Mouse (Mus musculus) intestine, postnatal 0 days (tissue): ENCODE data around the gene Zfp512b. TPM values are rescaled to one million over a fixed set of nuclear protein-coding genes. Genes with fewer than 3 reads are reported as not detected.

Source experiments
- ATAC-seq: fragments of 200-750 bp; cut with Nextera tagmentation; 2 replicates; pipeline ENCODE4 v1.8.0; 2017; ENCODE audit warnings: mild to moderate bottlenecking, moderate TSS enrichment, moderate library complexity
- H3K27ac ChIP-seq: fragments of 300-500 bp; sonication (generic); 2 replicates; pipeline ENCODE4 v1.5.1; 2014; ENCODE audit warnings: mild to moderate bottlenecking, low read depth, low read length, moderate library complexity
- H3K27me3 ChIP-seq: fragments of 300-500 bp; sonication (generic); replicated peaks from 2 replicates; pipeline ENCODE4 v1.6.1; 2014; ENCODE audit warnings: low read length, mixed read lengths; ENCODE audit not compliant: control insufficient read depth, insufficient read depth
- H3K36me3 ChIP-seq: fragments of 300-500 bp; sonication (generic); 2 replicates; pipeline ENCODE4 v1.6.1; 2014; ENCODE audit warnings: mild to moderate bottlenecking, moderate library complexity; ENCODE audit not compliant: control insufficient read depth, insufficient read depth
- H3K4me1 ChIP-seq: fragments of 300-500 bp; sonication (generic); replicated peaks from 2 replicates; pipeline ENCODE4 v1.6.1; 2014; ENCODE audit warnings: antibody characterized with exemption, low read length, mixed read lengths; ENCODE audit not compliant: control insufficient read depth, insufficient read depth
- H3K4me2 ChIP-seq: fragments of 300-500 bp; sonication (generic); replicated peaks from 2 replicates; pipeline ENCODE4 v1.6.1; 2014; ENCODE audit warnings: low read depth, mild to moderate bottlenecking, moderate library complexity
- H3K4me3 ChIP-seq: fragments of 300-500 bp; sonication (generic); 2 replicates; pipeline ENCODE4 v1.5.1; 2014; ENCODE audit warnings: low read depth, low read length
- H3K9ac ChIP-seq: fragments of 300-500 bp; sonication (generic); 2 replicates; pipeline ENCODE4 v1.6.1; 2014; ENCODE audit warnings: mild to moderate bottlenecking, low read depth, low read length
- H3K9me3 ChIP-seq: fragments of 300-500 bp; sonication (generic); 2 replicates; pipeline ENCODE4 v1.6.1; 2016; ENCODE audit warnings: mixed run types; ENCODE audit not compliant: control insufficient read depth
- CTCF ChIP-seq: sonication (generic); IDR thresholded peaks from 2 replicates; pipeline ENCODE4 v1.5.1; 2016; ENCODE audit warnings: low read depth, mild to moderate bottlenecking, control low read depth, antibody characterized with exemption, moderate library complexity
- WGBS: fragments of 180-500 bp; shearing (Covaris S2); extraction: QIAGEN DNeasy Blood & Tissue Kit; methylation state at CpG from one replicate; pipeline ENCODE4 v1.1.7; 2014; 5-methylcytosine and 5-hydroxymethylcytosine counted together
- polyA plus RNA-seq: library from polyadenylated mRNA; unstranded; fragments of >200 nt; fragmentation: Nextera tagmentation; extraction: Ambion mirVana; gene quantifications from 2 replicates; pipeline ENCODE4 v1.2.1, GENCODE M21; 2015

The Zfp512b gene
- polyA plus RNA-seq, 1 experiment from 2014 or later = 13.0 TPM

GRCm38 (mm10) chr2:181577126-181577525, 15.5 kb downstream of the Zfp512b start:
- WGBS = 75% methylated on average over 2 of the region's 2 CpGs
- H3K4me1 ChIP-seq = peaks cover 13% of the 10 kb centered on the region; the same call in 1 of the 2 replicates
- H3K27me3 ChIP-seq = no peaks in the 10 kb centered on the region
- no peak for TF ChIP-seq CTCF
- H3K9me3 ChIP-seq = no peaks in the 10 kb centered on the region
- no peak overlapping the region for H3K27ac ChIP-seq
- no peak overlapping the region for H3K4me2 ChIP-seq
- H3K36me3 ChIP-seq = peaks cover 28% of the 10 kb centered on the region
- H3K9ac ChIP-seq = no peak overlapping the region
- no peak for ATAC-seq
- H3K4me3 ChIP-seq = no peak overlapping the region

- Histone ChIP-seq H3K27ac (no peak overlapping the region), H3K4me3 (no peak overlapping the region), H3K4me2 (no peak overlapping the region), H3K36me3 (peaks cover 30% of the 10 kb centered on the region), H3K9me3 (no peaks in the 10 kb centered on the region), H3K4me1 (peaks cover 13% of the 10 kb centered on the region; the same call in 1 of the 2 replicates), H3K27me3 (no peaks in the 10 kb centered on the region), H3K9ac (no peak overlapping the region)
- 94% methylated on average over 2 of the region's 2 CpGs for WGBS
- TF ChIP-seq CTCF = no peak
- no peak for ATAC-seq
Observed at GRCm38 (mm10) chr2:181576613-181577012, 16.0 kb downstream of the Zfp512b start.

GRCm38 (mm10) chr2:181574921-181575545, 17.6 kb downstream of the Zfp512b start:
- no peak for TF ChIP-seq CTCF
- Histone ChIP-seq H3K27ac (no peak overlapping the region), H3K36me3 (peaks cover 35% of the 10 kb centered on the region), H3K27me3 (no peaks in the 10 kb centered on the region), H3K4me3 (no peak overlapping the region), H3K4me1 (peaks cover 12% of the 10 kb centered on the region; the same call in 1 of the 2 replicates), H3K9me3 (no peaks in the 10 kb centered on the region), H3K4me2 (no peak overlapping the region), H3K9ac (no peak overlapping the region)
- ATAC-seq = no peak
- WGBS = 91% methylated on average over 7 of the region's 7 CpGs

- Histone ChIP-seq H3K27ac (no peak overlapping the region), H3K36me3 (peaks cover 43% of the 10 kb centered on the region), H3K4me1 (0 out of 2 replicates have a peak, but pooled peaks cover under 1% of the 10 kb centered on the region), H3K27me3 (no peaks in the 10 kb centered on the region), H3K4me2 (no peak overlapping the region), H3K4me3 (no peak overlapping the region), H3K9ac (no peak overlapping the region), H3K9me3 (no peaks in the 10 kb centered on the region)
- 87% methylated on average over 9 of the region's 9 CpGs for WGBS
- no peak for TF ChIP-seq CTCF
- no peak for ATAC-seq
Observed at GRCm38 (mm10) chr2:181573961-181574360, 18.6 kb downstream of the Zfp512b start.

- H3K4me1 ChIP-seq = no peaks in the 10 kb centered on the region
- H3K27me3 ChIP-seq = no peaks in the 10 kb centered on the region
- WGBS = 94% methylated on average over 15 of the region's 15 CpGs
- no peak overlapping the region for H3K4me3 ChIP-seq
- no peak overlapping the region for H3K4me2 ChIP-seq
- ATAC-seq = no peak
- H3K9ac ChIP-seq = no peak overlapping the region
- no peaks in the 10 kb centered on the region for H3K9me3 ChIP-seq
- TF ChIP-seq CTCF = no peak
- peaks cover 43% of the 10 kb centered on the region for H3K36me3 ChIP-seq
- no peak overlapping the region for H3K27ac ChIP-seq
Observed at GRCm38 (mm10) chr2:181572921-181573920, 19.4 kb downstream of the Zfp512b start.

- 93% methylated on average over 11 of the region's 11 CpGs for WGBS
- H3K9me3 ChIP-seq = no peaks in the 10 kb centered on the region
- TF ChIP-seq CTCF = no peak
- no peak overlapping the region for H3K9ac ChIP-seq
- no peak overlapping the region for H3K4me3 ChIP-seq
- no peaks in the 10 kb centered on the region for H3K4me1 ChIP-seq
- H3K36me3 ChIP-seq = peaks cover 43% of the 10 kb centered on the region
- H3K27ac ChIP-seq = no peak overlapping the region
- H3K27me3 ChIP-seq = no peaks in the 10 kb centered on the region
- no peak overlapping the region for H3K4me2 ChIP-seq
- ATAC-seq = no peak
Observed at GRCm38 (mm10) chr2:181571941-181572670, 20.5 kb downstream of the Zfp512b start.
